Mouse (Mus musculus): Measurements from ENCODE around the gene Gse1.

- TF ChIP-seq CTCF (IDR thresholded peaks at IDR 0.05; ENCODE audit: extremely low read depth, insufficient read length, insufficient replicate concordance, low read depth, low read length): no peak
- TF ChIP-seq POLR2A (IDR thresholded peaks at IDR 0.05; ENCODE audit: low read depth, low read length): no peak
These were observed 155.5 kb downstream of the Gse1 start for GRCm38 (mm10) chr8:120383713-120384112.
